Mouse (Mus musculus): ENCODE data around the gene Tmem116.

The Tmem116 gene

DNA sequence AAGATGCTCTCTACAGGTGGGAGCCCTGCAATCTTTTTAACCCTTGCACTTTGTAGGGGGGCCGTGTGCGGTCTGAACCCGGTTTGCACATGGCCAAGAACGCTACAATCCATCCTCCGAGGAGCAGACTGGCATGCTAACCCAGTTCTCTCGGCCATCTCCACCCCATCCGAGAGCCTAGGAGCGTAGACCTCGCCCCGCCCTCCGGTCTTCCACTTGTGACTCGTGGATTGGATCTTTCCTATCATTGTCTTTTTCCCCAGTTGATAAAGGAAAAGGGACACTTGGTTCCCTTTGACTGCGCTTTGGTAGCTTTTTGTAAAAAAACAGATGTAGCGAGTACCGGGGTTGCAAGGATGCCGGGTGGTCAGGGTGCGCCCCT, at the start of gene Tmem116:
Gene Tmem116, plus strand, starts transcription at position 250 of the 382 bp plus-strand sequence.
- peak; percentile 63 for DNase-seq (ENCODE audit: low spot score)

DNA sequence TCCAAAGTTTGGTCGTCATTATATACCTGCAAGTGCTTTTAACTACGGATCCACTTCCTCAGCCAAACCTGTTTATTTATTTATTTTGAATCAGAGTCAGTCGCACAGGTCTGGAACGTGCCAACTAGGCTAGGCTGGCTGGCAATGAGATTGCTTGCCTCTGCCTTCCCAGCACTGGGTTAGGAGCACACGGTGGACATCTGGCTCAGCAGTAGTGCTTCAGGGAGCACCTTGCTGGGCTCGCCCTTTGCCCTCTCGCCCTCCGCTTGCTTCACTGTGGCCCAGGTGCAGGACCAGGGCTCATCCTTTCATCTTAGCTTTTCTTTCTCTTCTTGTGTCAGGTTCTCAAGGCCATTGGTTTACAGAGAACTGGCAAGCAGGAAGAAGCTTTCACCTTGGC, 43.8 kb upstream of the Tmem116 start:
- no peak for DNase-seq (ENCODE audit: low spot score)

GRCm38 (mm10) chr5:121410975-121411374, 40.7 kb upstream of the Tmem116 start:
- no peak for DNase-seq (ENCODE audit: low spot score)

DNA sequence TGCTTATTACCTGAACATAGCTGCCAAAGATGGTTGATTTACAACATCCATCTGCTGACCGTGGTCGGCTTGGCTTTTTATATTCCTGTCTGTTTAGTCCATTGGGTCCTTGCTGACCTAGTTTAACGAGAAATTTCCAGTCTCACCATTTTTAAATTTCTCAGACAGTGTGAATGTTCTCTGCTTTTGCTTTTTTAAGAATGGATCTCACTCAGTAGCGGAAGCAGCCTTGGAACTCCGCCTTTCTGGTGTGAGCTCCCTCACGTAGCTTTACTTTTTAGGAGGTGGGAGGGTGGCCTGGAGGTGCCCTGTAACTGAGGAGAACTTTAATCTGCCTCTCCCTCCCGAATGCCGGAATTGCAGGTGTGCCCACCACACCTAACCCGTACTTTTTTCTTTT, 31.0 kb upstream of the Tmem116 start:
- DNase-seq (ENCODE audit: low spot score): no peak

DNA sequence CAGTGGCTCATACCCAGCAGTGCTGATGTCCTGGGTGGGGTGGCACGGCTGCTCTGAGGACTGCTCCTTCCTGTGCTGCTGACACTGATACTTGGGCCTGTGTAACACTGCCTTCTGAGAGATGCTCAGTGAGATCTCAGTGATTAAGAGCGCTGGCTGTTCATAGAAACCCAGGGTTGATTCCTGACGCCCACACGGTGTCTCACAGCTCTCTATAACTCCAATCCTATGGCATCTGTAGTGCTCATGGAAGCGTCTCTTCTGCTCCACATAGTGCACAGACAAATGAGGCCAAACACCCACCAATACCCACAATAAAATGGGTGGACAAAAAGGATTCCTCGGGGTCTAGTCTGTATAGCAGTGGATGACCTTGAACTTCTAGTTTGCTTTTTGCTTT, 28.9 kb upstream of the Tmem116 start:
- DNase-seq (ENCODE audit: low spot score): no peak

- DNase-seq (ENCODE audit: low spot score): no peak
These were observed 28.4 kb upstream of the Tmem116 start for GRCm38 (mm10) chr5:121423297-121423696.

DNA sequence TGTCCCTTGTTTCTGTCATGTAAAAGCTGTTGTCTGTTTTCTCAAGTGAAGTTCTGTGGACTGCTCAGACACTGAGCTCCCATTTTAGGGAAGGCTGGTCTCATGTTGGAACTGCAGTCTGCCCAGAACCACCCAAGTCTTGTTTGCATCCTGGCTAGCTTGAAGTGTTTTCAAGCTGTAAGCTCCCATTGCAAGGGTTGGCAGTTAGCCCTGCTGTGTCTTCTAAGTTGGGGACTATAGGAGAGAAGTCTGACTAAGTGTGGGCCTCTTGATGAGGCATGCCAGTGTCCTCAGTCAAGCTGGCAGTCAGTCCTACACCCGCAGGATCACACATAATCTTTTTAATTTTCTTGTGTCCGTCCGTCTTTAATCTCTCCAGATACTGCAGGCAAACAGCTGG, 22.7 kb upstream of the Tmem116 start:
- DNase-seq (ENCODE audit: low spot score): no peak

DNA sequence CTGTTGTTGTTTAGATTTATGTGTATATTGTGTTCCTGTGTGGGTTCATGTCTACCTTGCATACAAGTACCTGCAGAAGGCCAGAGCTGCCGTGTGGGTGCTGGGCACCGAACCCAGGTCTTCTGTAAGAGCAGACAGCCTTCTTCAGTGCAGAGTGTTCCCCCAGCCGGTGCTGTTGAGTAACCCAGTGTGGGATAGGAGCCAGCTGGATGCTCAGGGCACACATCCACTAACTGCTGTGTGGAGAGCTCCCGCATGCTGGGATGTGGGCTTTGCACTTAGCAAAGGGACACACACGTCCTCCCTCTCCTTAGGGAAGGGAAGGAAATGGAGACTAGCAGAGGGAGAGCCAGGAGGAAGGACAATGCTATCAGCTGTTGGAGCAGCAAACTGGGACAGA, 13.6 kb upstream of the Tmem116 start:
- DNase-seq (ENCODE audit: low spot score): no peak

- no peak for DNase-seq (ENCODE audit: low spot score)
These were observed 12.9 kb upstream of the Tmem116 start for GRCm38 (mm10) chr5:121438756-121439155.

- DNase-seq (ENCODE audit: low spot score): peak; percentile 28
These were observed 8.1 kb upstream of the Tmem116 start for GRCm38 (mm10) chr5:121443548-121443947.

GRCm38 (mm10) chr5:121444870-121445269, 6.8 kb upstream of the Tmem116 start:
- DNase-seq (ENCODE audit: low spot score): no peak

DNA sequence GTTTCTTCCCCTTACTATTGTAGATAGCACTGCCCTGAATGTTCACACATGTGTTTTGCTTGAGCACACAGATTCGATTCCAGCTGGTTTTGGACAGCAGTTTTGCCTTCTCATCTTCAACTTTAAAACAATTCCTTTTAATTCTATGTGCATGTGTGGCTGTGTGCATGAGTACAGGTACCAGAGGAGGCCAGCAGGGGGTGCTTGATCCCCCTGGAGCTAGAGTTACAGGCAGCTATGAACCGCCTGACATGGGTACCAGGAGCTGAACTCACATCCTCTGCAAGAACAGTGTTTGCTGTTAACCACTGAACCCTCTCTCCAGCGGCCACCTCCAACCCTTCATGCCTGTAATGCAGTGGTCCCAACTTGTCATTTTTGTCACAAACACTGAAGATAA, 3.2 kb upstream of the Tmem116 start:
- no peak for DNase-seq (ENCODE audit: low spot score)

- DNase-seq (ENCODE audit: low spot score): peak; percentile 69
These were observed 1.7 kb upstream of the Tmem116 start for GRCm38 (mm10) chr5:121449976-121450375.

DNA sequence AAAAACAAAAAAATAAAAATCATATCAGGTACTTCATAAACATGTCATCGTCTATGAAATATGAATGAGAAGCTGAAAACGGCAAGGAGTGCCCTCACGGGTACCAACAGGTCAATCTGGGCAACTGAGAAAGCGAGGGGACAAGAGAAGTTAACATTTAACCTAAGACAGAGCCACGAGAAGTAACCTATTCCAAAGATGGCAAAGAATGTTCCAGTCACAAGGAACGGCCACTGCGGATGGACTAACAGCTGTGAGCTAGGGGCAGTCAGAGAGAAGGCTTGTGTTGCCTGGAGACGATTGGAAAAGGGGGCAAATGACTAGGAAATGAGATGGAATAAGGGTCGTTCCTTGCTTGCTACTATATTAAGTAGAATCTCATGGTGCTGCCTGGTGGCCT, 1.2 kb upstream of the Tmem116 start:
- no peak for DNase-seq (ENCODE audit: low spot score)

- peak; percentile 19 for DNase-seq (ENCODE audit: low spot score)
These were observed 490 bp upstream of the Tmem116 start for GRCm38 (mm10) chr5:121451203-121451602.

DNA sequence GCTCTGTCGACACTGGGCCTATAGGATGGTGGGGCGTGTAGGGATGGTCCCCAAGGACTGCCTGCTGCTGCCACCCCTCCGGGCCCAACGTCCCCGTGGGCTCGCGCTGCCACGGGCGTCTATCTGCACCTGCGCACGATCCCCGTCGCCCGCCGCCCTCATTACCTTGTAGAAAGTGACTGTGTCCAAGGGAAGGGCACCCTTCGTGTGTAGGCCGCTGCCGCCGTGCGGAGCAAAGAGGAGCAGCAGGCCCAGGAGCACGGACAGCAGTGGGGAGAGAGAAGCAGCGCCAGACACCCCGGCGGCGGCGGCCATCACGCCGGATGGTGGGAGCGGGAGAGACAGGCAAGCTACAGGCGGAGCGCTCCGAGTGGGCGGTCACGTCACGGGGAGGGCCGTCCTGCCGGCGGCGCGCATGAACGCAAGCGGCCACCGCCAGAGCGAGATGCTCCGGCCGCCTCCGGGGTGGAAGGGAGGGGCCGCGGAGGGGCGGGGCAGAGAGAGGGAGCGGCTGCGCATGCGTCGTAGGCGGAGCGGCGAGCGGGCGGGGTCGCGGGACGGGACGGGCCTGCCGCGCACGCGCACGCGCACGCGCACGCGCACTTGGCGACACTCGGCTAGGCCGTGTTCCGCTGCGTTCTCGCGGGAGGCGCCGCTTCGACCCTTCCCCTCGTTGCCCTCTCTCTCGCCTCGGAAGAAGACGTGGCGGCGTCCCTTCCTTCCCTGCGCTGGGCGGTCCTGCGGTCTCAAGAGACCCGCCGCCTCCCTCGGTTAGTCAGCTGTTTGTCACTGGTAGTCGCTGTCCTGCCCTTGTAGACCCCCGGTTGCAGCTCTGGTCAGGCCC, 555 bp downstream of the Tmem116 start, which contains the start of gene Erp29:
Gene Erp29, minus strand, starts transcription at position 481 of the 844 bp plus-strand sequence.
- DNase-seq (ENCODE audit: low spot score): peak; percentile 98

DNA sequence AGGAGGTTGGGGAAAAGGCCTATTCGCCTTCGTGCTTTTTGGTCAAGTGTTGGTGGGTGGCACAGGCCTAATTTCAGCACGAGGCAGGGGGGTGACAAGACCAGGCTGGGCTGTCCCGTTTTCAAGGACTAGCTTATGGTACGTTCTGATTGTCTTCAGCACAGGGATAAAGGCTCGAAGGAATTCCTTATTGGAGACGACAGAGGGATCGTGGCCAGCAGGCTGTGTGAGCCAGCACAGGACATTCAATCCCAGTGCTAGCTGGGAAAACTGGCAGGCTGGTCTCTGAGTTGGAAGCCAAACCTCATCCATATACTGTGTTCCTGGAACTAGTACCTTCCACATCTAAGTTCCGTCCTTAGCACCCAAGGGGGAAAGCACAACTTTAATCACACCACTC, 1.2 kb downstream of the Tmem116 start:
- no peak for DNase-seq (ENCODE audit: low spot score)

- no peak for DNase-seq (ENCODE audit: low spot score)
These were observed 2.2 kb downstream of the Tmem116 start for GRCm38 (mm10) chr5:121453743-121454502.

- peak; percentile 18 for DNase-seq (ENCODE audit: low spot score)
These were observed 2.8 kb downstream of the Tmem116 start for GRCm38 (mm10) chr5:121454503-121454782.

- no peak for DNase-seq (ENCODE audit: low spot score)
These were observed 4.0 kb downstream of the Tmem116 start for GRCm38 (mm10) chr5:121455510-121456265.

DNA sequence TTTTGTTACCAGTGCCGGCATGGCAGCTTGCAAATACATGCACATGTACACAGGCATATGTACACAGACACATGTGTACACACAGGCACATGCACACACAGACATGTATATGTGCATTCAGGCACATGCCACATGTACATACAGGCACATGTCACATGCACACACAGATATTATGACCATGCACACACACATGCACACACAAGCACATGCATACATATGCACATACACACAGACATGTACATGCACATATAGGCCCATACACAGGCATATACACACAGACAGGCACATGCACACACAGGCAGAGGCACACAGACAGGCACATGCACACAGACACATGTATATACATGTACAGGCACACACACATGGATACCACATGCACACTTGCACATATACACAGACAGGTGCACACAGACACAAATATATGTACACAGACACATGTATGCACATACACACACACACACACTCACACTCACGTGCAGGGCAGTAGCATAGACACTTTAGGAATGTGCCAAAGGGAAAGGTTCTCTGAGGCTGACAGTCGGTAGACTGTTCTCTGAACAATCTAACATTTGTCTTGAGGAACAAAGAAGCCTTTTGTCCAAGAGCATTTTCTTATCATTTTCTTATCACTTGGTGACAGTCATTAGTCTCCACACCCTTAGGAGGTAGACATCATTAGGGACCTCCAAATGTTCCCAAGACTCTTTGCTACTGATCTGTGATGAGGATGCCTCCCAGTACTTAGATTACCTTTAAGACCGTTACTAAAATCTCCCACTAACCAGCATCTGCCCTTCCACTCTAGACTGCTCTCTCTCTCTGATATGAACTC, 9.9 kb downstream of the Tmem116 start:
- DNase-seq (ENCODE audit: low spot score): no peak

DNA sequence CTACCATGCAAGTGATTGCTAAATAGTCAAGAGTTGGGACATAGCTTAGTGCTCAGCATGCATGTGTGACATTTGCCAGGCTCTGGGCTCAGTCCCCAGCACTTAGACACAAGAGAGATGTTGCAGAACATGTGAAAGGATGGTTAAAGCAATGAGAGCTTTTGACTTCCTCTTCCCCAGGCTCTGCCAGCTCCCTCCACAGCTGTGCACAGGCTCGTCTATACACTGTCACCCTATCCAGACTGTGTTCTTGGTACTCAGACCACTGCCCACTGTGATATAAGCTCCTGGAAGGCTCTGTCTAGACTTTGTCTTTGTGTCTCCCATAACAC, 10.4 kb downstream of the Tmem116 start:
- no peak for DNase-seq (ENCODE audit: low spot score)
